In the genomic region with DNA sequence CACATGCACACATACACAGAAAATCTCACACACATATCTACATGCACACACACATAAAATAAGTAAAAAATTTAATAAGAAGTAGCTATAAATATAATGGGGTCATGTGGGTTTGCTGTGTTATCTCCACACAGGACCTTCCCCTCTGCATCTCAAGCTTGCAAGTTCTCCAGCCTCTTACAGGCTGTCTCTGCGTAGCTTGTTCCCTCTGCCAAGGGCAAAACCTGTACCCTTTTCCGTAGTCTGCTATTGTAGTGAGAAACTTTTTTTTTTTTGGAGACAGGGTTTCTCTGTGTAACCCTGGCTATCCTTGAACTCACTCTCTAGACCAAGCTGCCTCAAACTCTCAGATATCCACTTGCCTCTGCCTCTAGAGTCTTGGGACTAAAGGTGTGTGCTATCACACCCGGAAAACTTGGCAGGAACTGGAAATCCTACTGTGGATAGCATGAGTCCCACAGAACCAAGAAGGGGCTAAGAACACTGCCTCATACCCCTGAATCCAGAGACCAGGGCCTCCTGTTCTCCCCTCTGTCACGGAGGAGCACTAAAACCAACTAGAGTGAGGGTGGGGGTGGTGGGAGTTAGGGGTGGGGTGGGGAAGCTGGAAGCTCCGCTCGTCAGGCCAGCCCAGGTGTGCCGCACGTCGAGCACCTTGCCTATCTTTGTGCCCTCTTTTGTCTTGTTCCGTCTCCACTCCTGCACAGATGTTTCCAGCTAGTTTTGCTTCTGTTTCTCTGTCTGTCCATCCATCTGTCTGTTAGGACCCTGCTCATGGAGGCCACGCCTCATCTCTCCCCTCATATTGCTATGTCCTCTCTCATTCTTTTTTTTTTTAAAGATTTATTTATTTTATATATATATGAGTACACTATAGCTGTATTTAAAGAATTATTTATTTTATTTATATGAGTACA, we compare ENCODE assay signal across 30 mouse cellular contexts.
"Had no signal": no experiment of that assay in that cellular context is flagged by ENCODE, and none has a peak within 500 bp of the region (broad histone marks: within the 10 kb centered on the region; RNA-seq: fewer than 3 reads in every experiment).

No protein-coding gene starts in this region.

- H3K27ac ChIP-seq: limb, embryonic 10.5 days; limb, embryonic 12.5 days; limb, embryonic 13.5 days; limb, embryonic 15.5 days; liver, embryonic 12.5 days; liver, embryonic 13.5 days; liver, embryonic 14.5 days; liver, embryonic 15.5 days; lung, embryonic 15.5 days; macrophage; midbrain, embryonic 10.5 days; midbrain, embryonic 12.5 days; midbrain, embryonic 15.5 days; neural tube, embryonic 12.5 days had no signal

- H3K27me3 ChIP-seq: liver, embryonic 12.5 days; liver, embryonic 13.5 days; liver, embryonic 15.5 days; lung, embryonic 15.5 days; midbrain, embryonic 15.5 days had no signal

- H3K9me3 ChIP-seq: limb, embryonic 10.5 days; limb, embryonic 15.5 days; liver, embryonic 12.5 days; liver, embryonic 13.5 days; liver, embryonic 15.5 days; lung, embryonic 15.5 days; midbrain, embryonic 10.5 days; midbrain, embryonic 12.5 days; midbrain, embryonic 15.5 days; neural tube, embryonic 12.5 days had no signal

- H3K4me2 ChIP-seq: limb, embryonic 12.5 days; limb, embryonic 13.5 days; limb, embryonic 15.5 days; liver, embryonic 11.5 days; liver, embryonic 12.5 days; liver, embryonic 13.5 days; liver, embryonic 15.5 days; lung, embryonic 14.5 days; lung, embryonic 15.5 days; midbrain, embryonic 12.5 days; midbrain, embryonic 15.5 days; neural tube, embryonic 12.5 days had no signal

- H3K36me3 ChIP-seq: limb, embryonic 10.5 days; limb, embryonic 12.5 days; limb, embryonic 15.5 days; liver, embryonic 12.5 days; liver, embryonic 13.5 days; liver, embryonic 15.5 days; lung, embryonic 15.5 days; midbrain, embryonic 10.5 days; midbrain, embryonic 12.5 days; midbrain, embryonic 15.5 days; neural tube, embryonic 12.5 days had no signal

- ATAC-seq: liver, embryonic 12.5 days; liver, postnatal 0 days; lung, postnatal 0 days; midbrain, embryonic 15.5 days; midbrain, embryonic 16.5 days had no signal

- H3K9ac ChIP-seq: limb, embryonic 12.5 days; limb, embryonic 13.5 days; limb, embryonic 15.5 days; liver, embryonic 12.5 days; liver, embryonic 13.5 days; liver, embryonic 14.5 days; liver, embryonic 15.5 days; liver, postnatal 0 days; lung, embryonic 14.5 days; lung, embryonic 15.5 days; midbrain, embryonic 12.5 days; midbrain, embryonic 15.5 days; neural tube, embryonic 12.5 days had no signal

- H3K4me3 ChIP-seq: limb, embryonic 10.5 days; limb, embryonic 12.5 days; limb, embryonic 13.5 days; limb, embryonic 15.5 days; liver, embryonic 12.5 days; liver, embryonic 13.5 days; liver, embryonic 15.5 days; lung, embryonic 15.5 days; megakaryocyte, embryonic 14.5 days; midbrain, embryonic 10.5 days; midbrain, embryonic 12.5 days; midbrain, embryonic 15.5 days; myocyte; neural tube, embryonic 12.5 days had no signal

- DNase-seq: left cerebral cortex, postnatal 4 days; liver; liver, embryonic 13.5 days; liver, postnatal 0 days; lung, adult 18-20 months; lung, adult 2 months; lung, embryonic 14.5 days; lung, postnatal 10 days; lung, postnatal 14 days; lung, postnatal 36 days; lung, postnatal 4 days; midbrain, embryonic 14.5 days had no signal
